Mouse (Mus musculus) heart, adult 2 months (tissue): ENCODE data around the gene Cfap46.

Experiments used
- CTCF ChIP-seq: fragments of 200-600 bp; IDR thresholded peaks from 2 replicates; pipeline ENCODE4 v1.8.1; 2022; ENCODE audit warnings: antibody characterized with exemption, mild to moderate bottlenecking, moderate library complexity
- POLR2A ChIP-seq: fragments of 200-500 bp; IDR thresholded peaks from 2 replicates; pipeline ENCODE4 v1.6.1; 2011; ENCODE audit warnings: mild to moderate bottlenecking, low read depth, low read length, control low read depth; ENCODE audit not compliant: insufficient read depth

- TF ChIP-seq CTCF = peak; percentile 77
- TF ChIP-seq POLR2A = no peak
Measured at GRCm38 (mm10) chr7:139590302-139590701, 93.3 kb downstream of the Cfap46 start.
